Mouse (Mus musculus): ENCODE results near the gene Msx3.

The Msx3 gene

GRCm38 (mm10) chr7:140058528-140058927, 9.6 kb upstream of the Msx3 start:
- in situ Hi-C loops (cut with MboI; ENCODE audit: low sequenced_read_pairs): no loop called here

- in situ Hi-C loops (cut with MboI; ENCODE audit: low sequenced_read_pairs): no loop called here
These were observed 8.8 kb upstream of the Msx3 start for GRCm38 (mm10) chr7:140057413-140058407.

- in situ Hi-C loops (cut with MboI; ENCODE audit: low sequenced_read_pairs): no loop called here
These were observed 5.2 kb upstream of the Msx3 start for GRCm38 (mm10) chr7:140054124-140054523.

- in situ Hi-C loops (cut with MboI; ENCODE audit: low sequenced_read_pairs): no loop called here
These were observed 313 bp upstream of the Msx3 start for GRCm38 (mm10) chr7:140049115-140049689.

GRCm38 (mm10) chr7:140047811-140048311, 1.0 kb downstream of the Msx3 start:
- in situ Hi-C loops (cut with MboI; ENCODE audit: low sequenced_read_pairs): no loop called here

- in situ Hi-C loops (cut with MboI; ENCODE audit: low sequenced_read_pairs): no loop called here
These were observed 3.3 kb downstream of the Msx3 start for GRCm38 (mm10) chr7:140045546-140045945.

GRCm38 (mm10) chr7:140042728-140043127, 6.2 kb downstream of the Msx3 start:
- in situ Hi-C loops (cut with MboI; ENCODE audit: low sequenced_read_pairs): no loop called here

GRCm38 (mm10) chr7:140037171-140037555, 11.7 kb downstream of the Msx3 start:
- in situ Hi-C loops (cut with MboI; ENCODE audit: low sequenced_read_pairs): no loop called here

GRCm38 (mm10) chr7:140036281-140037170, 12.4 kb downstream of the Msx3 start, which contains the start of the genes Zfp511 and Tubgcp2:
TSS of gene Zfp511 (plus strand) at chr7:140036391.
TSS of gene Tubgcp2 (minus strand) at chr7:140036669.
- in situ Hi-C loops (cut with MboI; ENCODE audit: low sequenced_read_pairs): no loop called here

- in situ Hi-C loops (cut with MboI; ENCODE audit: low sequenced_read_pairs): no loop called here
These were observed 13.4 kb downstream of the Msx3 start for GRCm38 (mm10) chr7:140035456-140035855.

GRCm38 (mm10) chr7:140033386-140033785, 15.5 kb downstream of the Msx3 start:
- in situ Hi-C loops (cut with MboI; ENCODE audit: low sequenced_read_pairs): no loop called here

GRCm38 (mm10) chr7:140032366-140032765, 16.5 kb downstream of the Msx3 start:
- in situ Hi-C loops (cut with MboI; ENCODE audit: low sequenced_read_pairs): no loop called here

- in situ Hi-C loops (cut with MboI; ENCODE audit: low sequenced_read_pairs): no loop called here
These were observed 17.1 kb downstream of the Msx3 start for GRCm38 (mm10) chr7:140031771-140032170.

- in situ Hi-C loops (cut with MboI; ENCODE audit: low sequenced_read_pairs): no loop called here
These were observed 37.6 kb downstream of the Msx3 start for GRCm38 (mm10) chr7:140011336-140011735.

- in situ Hi-C loops (cut with MboI; ENCODE audit: low sequenced_read_pairs): no loop called here
These were observed 41.1 kb downstream of the Msx3 start for GRCm38 (mm10) chr7:140007781-140008180.

- in situ Hi-C loops (cut with MboI; ENCODE audit: low sequenced_read_pairs): no loop called here
These were observed 41.9 kb downstream of the Msx3 start for GRCm38 (mm10) chr7:140006861-140007611.

GRCm38 (mm10) chr7:140004666-140005065, 44.2 kb downstream of the Msx3 start:
- in situ Hi-C loops (cut with MboI; ENCODE audit: low sequenced_read_pairs): no loop called here

GRCm38 (mm10) chr7:140001086-140001740, 47.7 kb downstream of the Msx3 start:
- in situ Hi-C loops (cut with MboI; ENCODE audit: low sequenced_read_pairs): no loop called here

- in situ Hi-C loops (cut with MboI; ENCODE audit: low sequenced_read_pairs): no loop called here
These were observed 50.1 kb downstream of the Msx3 start for GRCm38 (mm10) chr7:139998691-139999350.
